Mouse (Mus musculus) left cerebral cortex, postnatal 14 days (tissue): Measurements from ENCODE around the gene Olfr1214. TPM values are rescaled to one million over a fixed set of nuclear protein-coding genes. Genes with fewer than 3 reads are reported as not detected.
"Not testable (repeated sequence)": the region's sequence is repeated elsewhere in the genome, so short reads cannot be mapped to it uniquely, and the experiment has no call there.

Experiments used
- DNase-seq, 2 experiments: peaks; one replicate each; pipeline ENCODE4 v3.0.0; 2021 to 2022; ENCODE audit warnings: low spot score in 2 of 2, mixed read lengths in 1 of 2
- intact Hi-C: fragments of 180-260 bp; cut with DNase I; formaldehyde crosslinking; loops from one replicate; pipeline ENCODE4 v1.15.1; 2025
- long read RNA-seq, 2 experiments: library from polyadenylated mRNA; stranded (forward); transcript quantifications; one replicate each; pipeline ENCODE4 v2.0.0; 2021
- total RNA-seq, 2 experiments: library from RNA; stranded (reverse); gene quantifications; 2 replicates each; pipeline ENCODE4 v1.2.3; 2021

Olfr1214 gene
- not detected for total RNA-seq
- long read RNA-seq, experiment 1, result 0 reads
- long read RNA-seq, experiment 2, result 0 reads

DNA sequence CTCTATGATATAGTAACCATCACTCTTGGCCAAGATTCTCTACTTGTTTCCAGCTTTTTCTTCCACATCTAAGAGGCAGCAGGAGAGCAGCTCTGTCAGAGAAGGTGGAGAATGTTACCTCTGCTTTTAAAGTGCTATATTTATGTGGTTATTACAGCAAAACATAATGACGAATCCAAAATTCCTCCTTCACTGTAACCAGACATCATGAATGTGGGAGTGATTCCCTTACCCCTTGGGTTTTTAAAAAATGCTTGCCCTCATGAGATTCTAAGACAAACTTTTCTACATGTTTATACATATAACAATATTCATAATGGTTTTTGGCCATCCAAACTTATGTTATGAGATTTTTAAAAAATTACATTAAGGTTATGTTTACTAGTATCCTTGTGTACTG is at the start of gene Olfr1214:
Gene Olfr1214, minus strand, starts transcription at position 101 of the 400 bp plus-strand sequence.
- intact Hi-C loops, result no loop called here
- no peak for DNase-seq

DNA sequence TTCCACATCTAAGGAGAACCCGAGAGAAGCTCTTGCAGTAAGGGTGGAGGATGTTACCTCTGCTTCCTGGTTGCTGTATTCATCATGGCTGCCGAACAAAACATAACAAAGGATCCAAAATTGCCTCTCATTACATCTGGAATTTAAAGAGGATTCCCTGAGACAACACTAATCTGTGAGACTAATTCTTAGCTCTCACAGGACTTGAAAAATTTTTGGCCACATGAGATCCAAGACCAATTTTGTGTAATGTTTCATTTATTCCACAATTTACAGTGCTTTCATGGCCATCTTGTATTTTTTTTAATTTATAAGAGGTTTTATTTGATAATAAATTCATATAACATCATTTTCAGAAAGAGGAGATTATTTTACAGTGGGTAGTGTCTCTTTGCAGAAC is 39.5 kb upstream of the Olfr1214 start, which contains the start of gene Olfr1217:
Gene Olfr1217, minus strand, starts transcription at position 101 of the 400 bp plus-strand sequence.
- DNase-seq, result no peak

DNA sequence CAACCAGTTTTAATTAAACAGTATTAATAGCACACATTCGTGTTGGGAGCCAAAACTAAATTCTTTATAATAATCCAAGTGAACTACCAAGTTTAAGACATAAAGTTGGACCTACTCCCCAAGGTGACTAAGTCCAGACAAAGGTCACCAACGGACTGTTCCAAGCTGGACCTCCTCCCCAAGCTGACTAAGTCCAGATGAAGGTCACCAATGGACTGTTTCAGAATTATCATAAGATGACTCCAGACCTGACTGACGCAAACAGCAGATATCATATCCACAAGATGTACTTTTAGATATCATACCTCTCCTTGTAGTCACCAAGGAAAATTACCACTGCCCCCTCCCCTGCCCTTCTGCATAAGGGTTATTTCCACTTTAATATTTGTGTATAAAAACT is 29.0 kb upstream of the Olfr1214 start:
- intact Hi-C loops, result not testable (repeated sequence)

More for the DNA sequence above, 39.5 kb upstream of the Olfr1214 start, which contains the start of gene Olfr1217:
- intact Hi-C loops, result no loop called here

DNA sequence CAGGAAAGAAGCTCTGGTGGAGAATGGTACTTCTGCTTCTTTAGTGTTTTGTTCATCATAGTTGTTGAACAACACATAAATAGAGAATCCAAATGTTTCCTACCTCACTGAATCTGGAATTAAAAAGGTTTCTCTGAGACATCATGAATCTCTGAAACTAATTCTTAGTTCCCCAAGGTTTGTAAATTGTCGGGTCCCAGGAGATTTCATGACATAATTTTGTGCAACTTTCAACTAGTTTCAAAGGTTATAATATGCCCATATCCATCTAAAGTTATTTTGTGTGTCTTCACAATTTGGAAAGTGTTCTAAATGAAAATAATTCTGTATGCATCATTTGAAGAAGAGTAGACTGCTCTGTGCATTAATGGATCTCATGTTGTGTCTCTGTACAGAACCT is 25.8 kb upstream of the Olfr1214 start, which contains the start of gene Olfr1216:
Gene Olfr1216, minus strand, starts transcription at position 101 of the 400 bp plus-strand sequence.
- no peak for DNase-seq
- intact Hi-C loops, result no loop called here

More for the DNA sequence above, 29.0 kb upstream of the Olfr1214 start:
- not testable (repeated sequence) for DNase-seq

DNA sequence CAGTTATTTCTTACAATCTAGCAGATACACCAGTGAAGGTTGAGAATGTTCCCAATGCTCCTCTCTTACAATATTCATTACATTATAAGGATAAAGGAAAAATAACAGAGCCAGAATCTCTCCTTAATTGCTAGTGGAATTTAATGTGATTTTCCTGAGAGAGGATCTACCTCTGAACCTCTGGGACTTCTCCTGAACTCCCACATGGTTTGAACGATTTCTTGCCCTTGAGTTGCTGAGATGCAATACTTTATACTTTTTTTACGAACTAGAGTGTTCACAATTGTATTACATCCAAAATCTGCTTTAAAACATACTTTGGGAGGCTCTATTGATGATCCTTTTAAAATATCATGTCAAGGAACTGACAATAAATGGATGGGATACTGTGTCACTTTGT is 14.4 kb upstream of the Olfr1214 start, which contains the start of gene Olfr1215:
Gene Olfr1215, minus strand, starts transcription at position 101 of the 400 bp plus-strand sequence.
- DNase-seq, result no peak
- intact Hi-C loops, result no loop called here

DNA sequence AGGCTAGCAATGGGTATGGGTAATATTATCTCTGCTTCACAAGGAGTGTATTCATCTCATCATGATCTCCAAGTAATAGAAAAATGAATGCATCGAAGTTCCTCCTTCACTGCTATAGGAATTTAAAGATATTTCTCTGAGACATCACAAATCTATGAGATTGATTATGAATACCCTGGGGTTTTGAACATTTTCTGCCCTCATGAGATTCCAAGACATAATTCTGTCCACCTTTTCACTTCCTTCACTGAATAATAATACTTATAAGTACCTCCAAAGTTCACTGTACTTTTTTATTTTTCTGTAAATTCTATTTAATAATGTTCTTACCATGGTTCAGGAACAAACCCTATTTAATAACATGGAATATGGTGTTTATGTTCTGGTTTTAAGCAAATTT is 12.3 kb downstream of the Olfr1214 start, which contains the start of gene Gm13762:
Gene Gm13762, minus strand, starts transcription at position 101 of the 400 bp plus-strand sequence.
- intact Hi-C loops, result no loop called here
- DNase-seq, result no peak

DNA sequence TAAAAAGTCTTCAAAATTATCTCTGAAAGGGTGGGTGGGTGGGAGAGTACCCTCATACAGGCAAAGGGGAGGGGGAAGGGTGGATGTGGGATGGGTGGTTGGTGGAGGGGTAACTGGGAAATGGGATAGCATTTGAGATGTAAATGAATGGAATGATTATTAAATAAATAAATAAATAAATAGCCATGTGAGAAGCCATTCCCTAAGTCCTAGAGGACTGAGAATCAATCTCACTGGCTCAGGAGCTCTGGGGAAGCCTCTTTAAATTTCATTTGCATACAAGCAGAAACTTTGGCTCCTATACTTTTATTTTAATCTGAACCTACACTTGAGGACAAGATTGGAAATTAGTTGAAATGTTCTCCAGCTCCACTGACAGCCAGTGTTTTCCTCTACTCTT is 38.8 kb downstream of the Olfr1214 start, which contains the start of gene Olfr1212:
Gene Olfr1212, plus strand, starts transcription at position 301 of the 400 bp plus-strand sequence.
- intact Hi-C loops, result no loop called here
- DNase-seq, result no peak

DNA sequence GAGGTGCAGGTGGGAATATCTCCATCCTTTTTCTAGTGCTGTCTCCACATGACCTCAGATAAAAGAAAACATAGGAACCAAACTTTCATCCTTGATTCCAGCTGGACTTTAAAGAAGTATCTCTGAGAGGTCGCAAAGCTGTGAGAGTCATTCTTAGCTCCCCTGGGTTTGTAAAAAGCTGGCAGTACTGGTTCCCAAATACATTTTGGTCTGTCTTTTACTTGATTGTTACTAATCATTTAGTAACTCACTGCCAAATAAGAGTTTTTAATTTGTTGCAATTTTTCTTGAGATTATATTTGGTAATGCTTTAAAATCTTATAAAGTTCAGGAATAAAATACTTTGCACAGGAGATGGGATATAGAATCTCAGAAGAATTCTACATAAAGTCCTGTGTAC is 54.4 kb downstream of the Olfr1214 start, which contains the start of gene Olfr1211:
Gene Olfr1211, minus strand, starts transcription at position 101 of the 400 bp plus-strand sequence.
- intact Hi-C loops, result no loop called here

More for the DNA sequence above, 54.4 kb downstream of the Olfr1214 start, which contains the start of gene Olfr1211:
- no peak for DNase-seq

Other genes starting within 250 kb of the Olfr1214 start
- not detected for gene Olfr1198, start 241.3 kb downstream of the Olfr1214 start, total RNA-seq
- gene Olfr1199, start 232.2 kb downstream of the Olfr1214 start, total RNA-seq, result not detected
- not detected for gene Olfr1200, start 222.2 kb downstream of the Olfr1214 start, total RNA-seq
- not detected for gene Olfr1201, start 199.6 kb downstream of the Olfr1214 start, total RNA-seq
- not detected for gene Olfr1202, start 178.2 kb downstream of the Olfr1214 start, total RNA-seq
- gene Olfr1205, start 162.9 kb downstream of the Olfr1214 start, total RNA-seq, result not detected
- gene Olfr1204, start 143.4 kb downstream of the Olfr1214 start, total RNA-seq, result not detected
- gene Olfr1206, start 129.4 kb downstream of the Olfr1214 start, total RNA-seq, result not detected
- gene Olfr1208, start 90.3 kb downstream of the Olfr1214 start, total RNA-seq, result not detected
- not detected for gene Olfr1209, start 77.5 kb downstream of the Olfr1214 start, total RNA-seq
- gene Olfr1211, start 54.5 kb downstream of the Olfr1214 start, total RNA-seq, result not detected
- gene Olfr1212, start 38.7 kb downstream of the Olfr1214 start, total RNA-seq, result not detected
- not detected for gene Gm13762, start 12.4 kb downstream of the Olfr1214 start, total RNA-seq
- gene Olfr1215, start 14.3 kb upstream of the Olfr1214 start, total RNA-seq, result not detected
- gene Olfr1216, start 25.7 kb upstream of the Olfr1214 start, total RNA-seq, result not detected
- gene Olfr1217, start 39.4 kb upstream of the Olfr1214 start, total RNA-seq, result not detected
- not detected for gene Olfr1218, start 68.5 kb upstream of the Olfr1214 start, total RNA-seq
- not detected for gene Olfr1219, start 90.9 kb upstream of the Olfr1214 start, total RNA-seq
- not detected for gene Olfr1220, start 114.2 kb upstream of the Olfr1214 start, total RNA-seq
- gene Olfr1221, start 124.6 kb upstream of the Olfr1214 start, total RNA-seq, result not detected
- gene Olfr1222, start 140.4 kb upstream of the Olfr1214 start, total RNA-seq, result not detected
- gene Olfr1223, start 158.9 kb upstream of the Olfr1214 start, total RNA-seq, result not detected
- not detected for gene Olfr1224-ps1, start 171.4 kb upstream of the Olfr1214 start, total RNA-seq
- gene Olfr1225, start 182.0 kb upstream of the Olfr1214 start, total RNA-seq, result not detected
- not detected for gene Olfr1226, start 207.4 kb upstream of the Olfr1214 start, total RNA-seq